Mouse (Mus musculus) spleen, adult 18-20 months (tissue): Measurements from ENCODE around the gene Zfp109.
"Not testable (repeated sequence)": the region's sequence is repeated elsewhere in the genome, so short reads cannot be mapped to it uniquely, and the experiment has no call there.

Experiments used
- DNase-seq, 2 experiments: peaks; one replicate each; pipeline ENCODE4 v3.0.0; 2022; ENCODE audit warnings: mixed read lengths in 2 of 2

Gene Zfp109

GRCm38 (mm10) chr7:24237040-24237791, at the start of gene Zfp109:
TSS of gene Zfp109 (minus strand) at chr7:24237560.
- DNase-seq: peak; percentile 12 to 39

- no peak for DNase-seq
Observed at GRCm38 (mm10) chr7:24286916-24287315, 49.6 kb upstream of the Zfp109 start.

- DNase-seq: no peak
Observed at GRCm38 (mm10) chr7:24286090-24286489, 48.7 kb upstream of the Zfp109 start.

- DNase-seq: no peak
Observed at GRCm38 (mm10) chr7:24280858-24281145, 43.4 kb upstream of the Zfp109 start.

- DNase-seq: no peak
Observed at GRCm38 (mm10) chr7:24280031-24280857, 42.9 kb upstream of the Zfp109 start.

GRCm38 (mm10) chr7:24278771-24279170, 41.4 kb upstream of the Zfp109 start:
- not testable (repeated sequence) for DNase-seq

GRCm38 (mm10) chr7:24274456-24274855, 37.1 kb upstream of the Zfp109 start:
- no peak for DNase-seq

GRCm38 (mm10) chr7:24271191-24271590, 33.8 kb upstream of the Zfp109 start:
- no peak for DNase-seq

- peak; percentile 26 to 37 for DNase-seq
Observed at GRCm38 (mm10) chr7:24270288-24270672, 32.9 kb upstream of the Zfp109 start, which contains the start of gene Zfp93. TSS of gene Zfp93 (plus strand) at chr7:24270420.

- no peak for DNase-seq
Observed at GRCm38 (mm10) chr7:24269667-24270287, 32.4 kb upstream of the Zfp109 start.

- DNase-seq: no peak
Observed at GRCm38 (mm10) chr7:24269256-24269655, 31.9 kb upstream of the Zfp109 start.

GRCm38 (mm10) chr7:24268176-24269155, 31.1 kb upstream of the Zfp109 start:
- DNase-seq: no peak

- no peak for DNase-seq
Observed at GRCm38 (mm10) chr7:24260000-24260312, 22.6 kb upstream of the Zfp109 start.

GRCm38 (mm10) chr7:24259306-24259999, 22.1 kb upstream of the Zfp109 start:
- no peak for DNase-seq

- peak; percentile 9 to 34 for DNase-seq
Observed at GRCm38 (mm10) chr7:24254633-24255474, 17.5 kb upstream of the Zfp109 start, which contains the start of gene Zfp108. TSS of gene Zfp108 (plus strand) at chr7:24254794.

- no peak for DNase-seq
Observed at GRCm38 (mm10) chr7:24253779-24254615, 16.6 kb upstream of the Zfp109 start.

- DNase-seq: no peak
Observed at GRCm38 (mm10) chr7:24211343-24211742, 26.0 kb downstream of the Zfp109 start, which contains the start of gene Zfp111. TSS of gene Zfp111 (minus strand) at chr7:24211443.

GRCm38 (mm10) chr7:24210296-24210695, 27.1 kb downstream of the Zfp109 start:
- no peak for DNase-seq

GRCm38 (mm10) chr7:24208282-24208886, 29.0 kb downstream of the Zfp109 start:
- DNase-seq: no peak
